Mouse (Mus musculus): ENCODE results near the gene Kif16b. TPM values are rescaled to one million over a fixed set of nuclear protein-coding genes. Genes with fewer than 3 reads are reported as not detected.

Kif16b gene
- polyA plus RNA-seq, 1 experiment from 2014 or later: 6.7 TPM

- Histone ChIP-seq H3K4me1 (replicated peaks; ENCODE audit: control insufficient read depth, insufficient read depth, low read length) (no peaks in the 10 kb centered on the region), H3K9ac (ENCODE audit: low read depth, low read length) (no peak overlapping the region), H3K4me3 (ENCODE audit: low read depth, low read length) (no peak overlapping the region), H3K27me3 (replicated peaks; ENCODE audit: control insufficient read depth, insufficient read depth, low read length) (no peaks in the 10 kb centered on the region), H3K4me2 (no peak overlapping the region), H3K36me3 (ENCODE audit: control insufficient read depth, insufficient read depth, low read length) (no peaks in the 10 kb centered on the region), H3K9me3 (ENCODE audit: control insufficient read depth, low read length) (no peaks in the 10 kb centered on the region), H3K27ac (ENCODE audit: low read depth, low read length) (no peak overlapping the region)
- DNase-seq (ENCODE audit: low spot score) (no peak), ATAC-seq (replicated peaks; ENCODE audit: low FRiP score) (no peak)
- whole genome bisulfite sequencing: 90% methylated on average over 2 of the region's 2 CpGs
Observed at GRCm38 (mm10) chr2:142689496-142689895, 211.8 kb downstream of the Kif16b start.

- ATAC-seq (replicated peaks; ENCODE audit: low FRiP score): no peak
- no peaks in the 10 kb centered on the region for H3K27me3 ChIP-seq (replicated peaks; ENCODE audit: control insufficient read depth, insufficient read depth, low read length)
- H3K9ac ChIP-seq (ENCODE audit: low read depth, low read length): no peak overlapping the region
- H3K4me2 ChIP-seq: no peak overlapping the region
- H3K9me3 ChIP-seq (ENCODE audit: control insufficient read depth, low read length): no peaks in the 10 kb centered on the region
- 81% methylated on average over 4 of the region's 4 CpGs for WGBS
- DNase-seq (ENCODE audit: low spot score): no peak
- H3K4me3 ChIP-seq (ENCODE audit: low read depth, low read length): no peak overlapping the region
- H3K27ac ChIP-seq (ENCODE audit: low read depth, low read length): no peak overlapping the region
- H3K36me3 ChIP-seq (ENCODE audit: control insufficient read depth, insufficient read depth, low read length): no peaks in the 10 kb centered on the region
- H3K4me1 ChIP-seq (replicated peaks; ENCODE audit: control insufficient read depth, insufficient read depth, low read length): no peaks in the 10 kb centered on the region
Observed at GRCm38 (mm10) chr2:142687936-142688514, 213.3 kb downstream of the Kif16b start.

- H3K9me3 ChIP-seq (ENCODE audit: control insufficient read depth, low read length): no peaks in the 10 kb centered on the region
Observed at GRCm38 (mm10) chr2:142682965-142683709, 218.2 kb downstream of the Kif16b start.

GRCm38 (mm10) chr2:142668426-142668825, 232.9 kb downstream of the Kif16b start:
- Histone ChIP-seq H3K9me3 (ENCODE audit: control insufficient read depth, low read length) (no peaks in the 10 kb centered on the region), H3K9ac (ENCODE audit: low read depth, low read length) (no peak overlapping the region), H3K27ac (ENCODE audit: low read depth, low read length) (no peak overlapping the region), H3K4me2 (no peak overlapping the region), H3K27me3 (replicated peaks; ENCODE audit: control insufficient read depth, insufficient read depth, low read length) (no peaks in the 10 kb centered on the region), H3K36me3 (ENCODE audit: control insufficient read depth, insufficient read depth, low read length) (no peaks in the 10 kb centered on the region), H3K4me1 (replicated peaks; ENCODE audit: control insufficient read depth, insufficient read depth, low read length) (no peaks in the 10 kb centered on the region), H3K4me3 (ENCODE audit: low read depth, low read length) (no peak overlapping the region)
- no peak for ATAC-seq (replicated peaks; ENCODE audit: low FRiP score)
- no peak for DNase-seq (ENCODE audit: low spot score)
- 83% methylated on average over 3 of the region's 3 CpGs for WGBS

More at GRCm38 (mm10) chr2:142682965-142683709, 218.2 kb downstream of the Kif16b start:
- H3K4me3 ChIP-seq (ENCODE audit: low read depth, low read length): no peak overlapping the region
- no peaks in the 10 kb centered on the region for H3K4me1 ChIP-seq (replicated peaks; ENCODE audit: control insufficient read depth, insufficient read depth, low read length)
- no peak overlapping the region for H3K27ac ChIP-seq (ENCODE audit: low read depth, low read length)
- H3K4me2 ChIP-seq: no peak overlapping the region
- no peaks in the 10 kb centered on the region for H3K27me3 ChIP-seq (replicated peaks; ENCODE audit: control insufficient read depth, insufficient read depth, low read length)
- H3K9ac ChIP-seq (ENCODE audit: low read depth, low read length): no peak overlapping the region
- DNase-seq (ENCODE audit: low spot score): no peak
- ATAC-seq (replicated peaks; ENCODE audit: low FRiP score): no peak
- no peaks in the 10 kb centered on the region for H3K36me3 ChIP-seq (ENCODE audit: control insufficient read depth, insufficient read depth, low read length)
- WGBS: 76% methylated on average over 5 of the region's 5 CpGs

- Histone ChIP-seq H3K27ac (ENCODE audit: low read depth, low read length) (no peak overlapping the region), H3K36me3 (ENCODE audit: control insufficient read depth, insufficient read depth, low read length) (no peaks in the 10 kb centered on the region; the same call in 1 of the 2 replicates), H3K4me1 (replicated peaks; ENCODE audit: control insufficient read depth, insufficient read depth, low read length) (no peaks in the 10 kb centered on the region), H3K9ac (ENCODE audit: low read depth, low read length) (no peak overlapping the region), H3K4me2 (no peak overlapping the region), H3K27me3 (replicated peaks; ENCODE audit: control insufficient read depth, insufficient read depth, low read length) (no peaks in the 10 kb centered on the region), H3K9me3 (ENCODE audit: control insufficient read depth, low read length) (no peaks in the 10 kb centered on the region), H3K4me3 (ENCODE audit: low read depth, low read length) (no peak overlapping the region)
- no peak for ATAC-seq (replicated peaks; ENCODE audit: low FRiP score)
- 73% methylated on average over 7 of the region's 7 CpGs for whole genome bisulfite sequencing
- no peak for DNase-seq (ENCODE audit: low spot score)
Observed at GRCm38 (mm10) chr2:142651591-142651990, 249.7 kb downstream of the Kif16b start.

- Histone ChIP-seq H3K27me3 (replicated peaks; ENCODE audit: control insufficient read depth, insufficient read depth, low read length) (no peaks in the 10 kb centered on the region), H3K9ac (ENCODE audit: low read depth, low read length) (no peak overlapping the region), H3K4me1 (replicated peaks; ENCODE audit: control insufficient read depth, insufficient read depth, low read length) (no peaks in the 10 kb centered on the region), H3K36me3 (ENCODE audit: control insufficient read depth, insufficient read depth, low read length) (no peaks in the 10 kb centered on the region; the same call in 1 of the 2 replicates), H3K27ac (ENCODE audit: low read depth, low read length) (no peak overlapping the region), H3K4me2 (no peak overlapping the region), H3K9me3 (ENCODE audit: control insufficient read depth, low read length) (no peaks in the 10 kb centered on the region), H3K4me3 (ENCODE audit: low read depth, low read length) (no peak overlapping the region)
- DNase-seq (ENCODE audit: low spot score) (no peak), ATAC-seq (replicated peaks; ENCODE audit: low FRiP score) (no peak)
- WGBS: 92% methylated on average over 8 of the region's 8 CpGs
Observed at GRCm38 (mm10) chr2:142648023-142648453, 253.3 kb downstream of the Kif16b start.

- Histone ChIP-seq H3K4me1 (replicated peaks; ENCODE audit: control insufficient read depth, insufficient read depth, low read length) (no peaks in the 10 kb centered on the region), H3K9me3 (ENCODE audit: control insufficient read depth, low read length) (no peaks in the 10 kb centered on the region), H3K36me3 (ENCODE audit: control insufficient read depth, insufficient read depth, low read length) (no peaks in the 10 kb centered on the region; the same call in 1 of the 2 replicates), H3K4me3 (ENCODE audit: low read depth, low read length) (no peak overlapping the region), H3K9ac (ENCODE audit: low read depth, low read length) (no peak overlapping the region), H3K27ac (ENCODE audit: low read depth, low read length) (no peak overlapping the region), H3K4me2 (no peak overlapping the region), H3K27me3 (replicated peaks; ENCODE audit: control insufficient read depth, insufficient read depth, low read length) (no peaks in the 10 kb centered on the region)
- ATAC-seq (replicated peaks; ENCODE audit: low FRiP score): no peak
- DNase-seq (ENCODE audit: low spot score): no peak
- 84% methylated on average over 4 of the region's 4 CpGs for WGBS
Observed at GRCm38 (mm10) chr2:142646863-142647262, 254.5 kb downstream of the Kif16b start.

- ATAC-seq (replicated peaks; ENCODE audit: low FRiP score) (no peak), DNase-seq (ENCODE audit: low spot score) (no peak)
- Histone ChIP-seq H3K36me3 (ENCODE audit: control insufficient read depth, insufficient read depth, low read length) (no peaks in the 10 kb centered on the region), H3K9me3 (ENCODE audit: control insufficient read depth, low read length) (no peaks in the 10 kb centered on the region), H3K27me3 (replicated peaks; ENCODE audit: control insufficient read depth, insufficient read depth, low read length) (no peaks in the 10 kb centered on the region), H3K27ac (ENCODE audit: low read depth, low read length) (no peak overlapping the region), H3K4me2 (no peak overlapping the region), H3K9ac (ENCODE audit: low read depth, low read length) (no peak overlapping the region), H3K4me1 (replicated peaks; ENCODE audit: control insufficient read depth, insufficient read depth, low read length) (no peaks in the 10 kb centered on the region), H3K4me3 (ENCODE audit: low read depth, low read length) (no peak overlapping the region)
- 75% methylated on average over 2 of the region's 2 CpGs for WGBS
Observed at GRCm38 (mm10) chr2:142641766-142642165, 259.6 kb downstream of the Kif16b start.

Data from liver, embryonic 11.5 days (tissue).